Mouse (Mus musculus) intestine, embryonic 15.5 days (tissue): ENCODE results near the gene Gm1113. TPM values are rescaled to one million over a fixed set of nuclear protein-coding genes. Genes with fewer than 3 reads are reported as not detected.

Experiments
- ATAC-seq: fragments of 200-750 bp; cut with Nextera tagmentation; 2 replicates; pipeline ENCODE4 v1.8.0; 2017; ENCODE audit warnings: moderate TSS enrichment, moderate library complexity
- H3K27ac ChIP-seq: fragments of 300-500 bp; sonication (generic); 2 replicates; pipeline ENCODE4 v1.5.1; 2015; ENCODE audit warnings: mild to moderate bottlenecking, inconsistent platforms
- H3K27me3 ChIP-seq: fragments of 300-500 bp; sonication (generic); replicated peaks from 2 replicates; pipeline ENCODE4 v1.6.1; 2015; ENCODE audit warnings: inconsistent platforms
- H3K36me3 ChIP-seq: fragments of 300-500 bp; sonication (generic); 2 replicates; pipeline ENCODE4 v1.6.1; 2015; ENCODE audit warnings: inconsistent platforms
- H3K4me1 ChIP-seq: fragments of 300-500 bp; sonication (generic); replicated peaks from 2 replicates; pipeline ENCODE4 v1.6.1; 2015; ENCODE audit warnings: inconsistent platforms
- H3K4me2 ChIP-seq: fragments of 300-500 bp; sonication (generic); replicated peaks from 2 replicates; pipeline ENCODE4 v1.6.1; 2015; ENCODE audit warnings: mild to moderate bottlenecking, inconsistent platforms
- H3K4me3 ChIP-seq: fragments of 300-500 bp; sonication (generic); replicated peaks from 2 replicates; pipeline ENCODE4 v1.5.1; 2015; ENCODE audit warnings: inconsistent platforms
- H3K9ac ChIP-seq: fragments of 300-500 bp; sonication (generic); 2 replicates; pipeline ENCODE4 v1.6.1; 2015; ENCODE audit warnings: inconsistent platforms
- H3K9me3 ChIP-seq: fragments of 300-500 bp; sonication (generic); 2 replicates; pipeline ENCODE4 v1.6.1; 2016; ENCODE audit warnings: inconsistent platforms
- WGBS: fragments of 180-500 bp; shearing (Covaris S2); methylation state at CpG from one replicate; pipeline ENCODE4 v1.1.7; 2015; 5-methylcytosine and 5-hydroxymethylcytosine counted together
- polyA plus RNA-seq: library from polyadenylated mRNA; unstranded; fragments of >200 nt; fragmentation: Nextera tagmentation; extraction: Ambion mirVana; gene quantifications from 2 replicates; pipeline ENCODE4 v1.2.1, GENCODE M21; 2015

Gm1113 gene
- polyA plus RNA-seq, 1 experiment from 2014 or later: not detected

GRCm38 (mm10) chr9:35459594-35459993, 58.5 kb downstream of the Gm1113 start:
- Histone ChIP-seq H3K9ac (no peak overlapping the region), H3K9me3 (no peaks in the 10 kb centered on the region), H3K4me3 (no peak overlapping the region), H3K36me3 (peaks cover 14% of the 10 kb centered on the region), H3K27ac (no peak overlapping the region), H3K27me3 (no peaks in the 10 kb centered on the region), H3K4me2 (no peak overlapping the region), H3K4me1 (no peaks in the 10 kb centered on the region)
- ATAC-seq: no peak
- whole genome bisulfite sequencing: 76% methylated on average over 8 of the region's 8 CpGs

Other genes with a start within 250 kb of the Gm1113 start
- 6.6 and 8.2 TPM in 2 replicates for gene Cdon, start 97.1 kb downstream of the Gm1113 start, polyA plus RNA-seq
- gene Ddx25, start 40.3 kb upstream of the Gm1113 start, polyA plus RNA-seq: 1.6 and 1.7 TPM in 2 replicates
- 18.3 and 18.9 TPM in 2 replicates for gene Pus3, start 40.3 kb upstream of the Gm1113 start, polyA plus RNA-seq
- 0.45 and 0.77 TPM in 2 replicates for gene Pate2, start 52.0 kb upstream of the Gm1113 start, polyA plus RNA-seq
- gene Hyls1, start 52.1 kb upstream of the Gm1113 start, polyA plus RNA-seq: 11.6 and 14.2 TPM in 2 replicates
- not detected in 2 replicates for gene Pate4, start 93.7 kb upstream of the Gm1113 start, polyA plus RNA-seq
- gene Pate3, start 129.9 kb upstream of the Gm1113 start, polyA plus RNA-seq: not detected in 2 replicates
- not detected in 2 replicates for gene Pate1, start 169.1 kb upstream of the Gm1113 start, polyA plus RNA-seq
- not detected in 2 replicates for gene Gm17677, start 222.8 kb upstream of the Gm1113 start, polyA plus RNA-seq